Mouse (Mus musculus) stomach, embryonic 15.5 days (tissue): ENCODE results near the gene Polr1c. TPM values are rescaled to one million over a fixed set of nuclear protein-coding genes. Genes with fewer than 3 reads are reported as not detected.
A peak's percentile ranks its signal among the peaks of the same experiment; 100 is the strongest.

Source experiments
- ATAC-seq: fragments of 200-750 bp; cut with Nextera tagmentation; 2 replicates; pipeline ENCODE4 v1.8.0; 2017; ENCODE audit warnings: low read depth, moderate number of reproducible peaks, moderate TSS enrichment; ENCODE audit not compliant: insufficient read depth, low FRiP score
- H3K27ac ChIP-seq: fragments of 300-500 bp; sonication (generic); 2 replicates; pipeline ENCODE4 v1.5.1; 2015; ENCODE audit warnings: mild to moderate bottlenecking, inconsistent platforms
- H3K27me3 ChIP-seq: fragments of 300-500 bp; sonication (generic); replicated peaks from 2 replicates; pipeline ENCODE4 v1.6.1; 2015; ENCODE audit warnings: inconsistent platforms
- H3K36me3 ChIP-seq: fragments of 300-500 bp; sonication (generic); 2 replicates; pipeline ENCODE4 v1.6.1; 2015; ENCODE audit warnings: inconsistent platforms
- H3K4me1 ChIP-seq: fragments of 300-500 bp; sonication (generic); 2 replicates; pipeline ENCODE4 v1.6.1; 2015; ENCODE audit warnings: inconsistent platforms
- H3K4me2 ChIP-seq: fragments of 300-500 bp; sonication (generic); 2 replicates; pipeline ENCODE4 v1.6.1; 2015; ENCODE audit warnings: mild to moderate bottlenecking, inconsistent platforms
- H3K4me3 ChIP-seq: fragments of 300-500 bp; sonication (generic); replicated peaks from 2 replicates; pipeline ENCODE4 v1.5.1; 2015; ENCODE audit warnings: inconsistent platforms
- H3K9ac ChIP-seq: fragments of 300-500 bp; sonication (generic); 2 replicates; pipeline ENCODE4 v1.6.1; 2015; ENCODE audit warnings: inconsistent platforms
- H3K9me3 ChIP-seq: fragments of 300-500 bp; sonication (generic); 2 replicates; pipeline ENCODE4 v1.6.1; 2016; ENCODE audit warnings: inconsistent platforms
- WGBS: fragments of 180-500 bp; shearing (Covaris S2); methylation state at CpG from one replicate; pipeline ENCODE4 v1.1.7; 2015; 5-methylcytosine and 5-hydroxymethylcytosine counted together
- polyA plus RNA-seq: library from polyadenylated mRNA; unstranded; fragments of >200 nt; fragmentation: Nextera tagmentation; extraction: Ambion mirVana; gene quantifications from 2 replicates; pipeline ENCODE4 v1.2.1, GENCODE M21; 2015

Polr1c gene
- polyA plus RNA-seq, 1 experiment from 2014 or later = 77.4 TPM

GRCm38 (mm10) chr17:46275506-46275905, 27.7 kb upstream of the Polr1c start:
- no peak overlapping the region for H3K4me3 ChIP-seq
- ATAC-seq = no peak
- WGBS = 92% methylated on average over 10 of the region's 10 CpGs
- H3K4me1 ChIP-seq = peaks cover 1% of the 10 kb centered on the region; the same call in 1 of the 2 replicates
- H3K27ac ChIP-seq = no peak overlapping the region
- H3K4me2 ChIP-seq = no peak overlapping the region
- H3K9me3 ChIP-seq = no peaks in the 10 kb centered on the region
- 0 out of 2 replicates have a peak, but pooled peaks cover 35% of the 10 kb centered on the region for H3K36me3 ChIP-seq
- no peaks in the 10 kb centered on the region for H3K27me3 ChIP-seq
- no peak overlapping the region for H3K9ac ChIP-seq

- 90% methylated on average over 6 of the region's 6 CpGs for WGBS
- H3K27ac ChIP-seq = no peak overlapping the region
- no peak overlapping the region for H3K4me3 ChIP-seq
- H3K9ac ChIP-seq = no peak overlapping the region
- peaks cover 6% of the 10 kb centered on the region for H3K4me1 ChIP-seq
- no peaks in the 10 kb centered on the region for H3K9me3 ChIP-seq
- 0 out of 2 replicates have a peak, but pooled peaks cover 35% of the 10 kb centered on the region for H3K36me3 ChIP-seq
- no peak overlapping the region for H3K4me2 ChIP-seq
- no peak for ATAC-seq
- no peaks in the 10 kb centered on the region for H3K27me3 ChIP-seq
These were observed 27.2 kb upstream of the Polr1c start for GRCm38 (mm10) chr17:46275034-46275433.

- ATAC-seq = no peak
- Histone ChIP-seq H3K27me3 (no peaks in the 10 kb centered on the region), H3K9me3 (no peaks in the 10 kb centered on the region), H3K36me3 (0 out of 2 replicates have a peak, but pooled peaks cover 30% of the 10 kb centered on the region), H3K4me3 (no peak overlapping the region), H3K4me1 (peaks cover 12% of the 10 kb centered on the region), H3K9ac (no peak overlapping the region), H3K27ac (no peak overlapping the region), H3K4me2 (no peak overlapping the region)
- WGBS = 73% methylated on average over 6 of the region's 6 CpGs
These were observed 26.6 kb upstream of the Polr1c start for GRCm38 (mm10) chr17:46274465-46274864.

GRCm38 (mm10) chr17:46273803-46274236, 26.0 kb upstream of the Polr1c start:
- 63% methylated on average over 1 of the region's 1 CpGs for WGBS
- 0 out of 2 replicates have a peak, but pooled peaks cover 26% of the 10 kb centered on the region for H3K36me3 ChIP-seq
- ATAC-seq = no peak
- no peaks in the 10 kb centered on the region for H3K9me3 ChIP-seq
- no peak overlapping the region for H3K27ac ChIP-seq
- no peak overlapping the region for H3K4me3 ChIP-seq
- H3K4me2 ChIP-seq = no peak overlapping the region
- no peaks in the 10 kb centered on the region for H3K27me3 ChIP-seq
- H3K4me1 ChIP-seq = peaks cover 13% of the 10 kb centered on the region
- no peak overlapping the region for H3K9ac ChIP-seq

- no peaks in the 10 kb centered on the region for H3K9me3 ChIP-seq
- H3K27ac ChIP-seq = no peak overlapping the region
- H3K9ac ChIP-seq = no peak overlapping the region
- 85% methylated on average over 5 of the region's 5 CpGs for WGBS
- no peak overlapping the region for H3K4me3 ChIP-seq
- H3K36me3 ChIP-seq = 0 out of 2 replicates have a peak, but pooled peaks cover 20% of the 10 kb centered on the region
- no peaks in the 10 kb centered on the region for H3K27me3 ChIP-seq
- H3K4me2 ChIP-seq = no peak overlapping the region
- H3K4me1 ChIP-seq = peaks cover 13% of the 10 kb centered on the region
- no peak for ATAC-seq
These were observed 24.8 kb upstream of the Polr1c start for GRCm38 (mm10) chr17:46272675-46273074.

- no peak for ATAC-seq
- Histone ChIP-seq H3K4me2 (no peak overlapping the region), H3K4me1 (peaks cover 13% of the 10 kb centered on the region), H3K4me3 (no peak overlapping the region), H3K27me3 (no peaks in the 10 kb centered on the region), H3K9ac (no peak overlapping the region), H3K36me3 (0 out of 2 replicates have a peak, but pooled peaks cover 20% of the 10 kb centered on the region), H3K9me3 (no peaks in the 10 kb centered on the region), H3K27ac (no peak overlapping the region)
- 91% methylated on average over 2 of the region's 2 CpGs for WGBS
These were observed 24.2 kb upstream of the Polr1c start for GRCm38 (mm10) chr17:46272058-46272457.

GRCm38 (mm10) chr17:46269771-46270534, 22.1 kb upstream of the Polr1c start:
- WGBS = 67% methylated on average over 19 of the region's 19 CpGs
- ATAC-seq = no peak
- peak overlapping the region; percentile 48 for H3K27ac ChIP-seq
- H3K36me3 ChIP-seq = peaks cover 20% of the 10 kb centered on the region; the same call in 1 of the 2 replicates
- H3K4me1 ChIP-seq = peaks cover 22% of the 10 kb centered on the region
- H3K9me3 ChIP-seq = no peaks in the 10 kb centered on the region
- no peak overlapping the region for H3K4me2 ChIP-seq
- no peaks in the 10 kb centered on the region for H3K27me3 ChIP-seq
- no peak overlapping the region for H3K9ac ChIP-seq
- H3K4me3 ChIP-seq = no peak overlapping the region

GRCm38 (mm10) chr17:46268026-46268720, 20.3 kb upstream of the Polr1c start:
- Histone ChIP-seq H3K36me3 (peaks cover 24% of the 10 kb centered on the region), H3K9ac (no peak overlapping the region), H3K4me2 (no peak overlapping the region), H3K4me3 (no peak overlapping the region), H3K27ac (0 out of 2 replicates have a peak overlapping the region, but pooled peaks have one; percentile 6), H3K27me3 (no peaks in the 10 kb centered on the region), H3K4me1 (peaks cover 22% of the 10 kb centered on the region), H3K9me3 (no peaks in the 10 kb centered on the region)
- 65% methylated on average over 10 of the region's 10 CpGs for WGBS
- ATAC-seq = no peak; the same call in 1 of the 2 replicates

GRCm38 (mm10) chr17:46267511-46267910, 19.7 kb upstream of the Polr1c start:
- H3K27me3 ChIP-seq = no peaks in the 10 kb centered on the region
- H3K9ac ChIP-seq = no peak overlapping the region
- 79% methylated on average over 7 of the region's 7 CpGs for WGBS
- H3K4me2 ChIP-seq = no peak overlapping the region
- H3K36me3 ChIP-seq = peaks cover 31% of the 10 kb centered on the region
- H3K4me3 ChIP-seq = no peak overlapping the region
- H3K9me3 ChIP-seq = no peaks in the 10 kb centered on the region
- H3K4me1 ChIP-seq = peaks cover 22% of the 10 kb centered on the region
- H3K27ac ChIP-seq = no peak overlapping the region
- no peak for ATAC-seq

- H3K36me3 ChIP-seq = peaks cover 35% of the 10 kb centered on the region
- peaks cover 22% of the 10 kb centered on the region for H3K4me1 ChIP-seq
- WGBS = 49% methylated on average over 6 of the region's 6 CpGs
- H3K9ac ChIP-seq = no peak overlapping the region
- no peak overlapping the region for H3K4me3 ChIP-seq
- H3K27ac ChIP-seq = peak overlapping the region; percentile 70
- H3K27me3 ChIP-seq = no peaks in the 10 kb centered on the region
- no peaks in the 10 kb centered on the region for H3K9me3 ChIP-seq
- no peak for ATAC-seq
- no peak overlapping the region for H3K4me2 ChIP-seq
These were observed 19.1 kb upstream of the Polr1c start for GRCm38 (mm10) chr17:46266986-46267385.

- peak overlapping the region; percentile 70; the same call in 1 of the 2 replicates for H3K27ac ChIP-seq
- H3K27me3 ChIP-seq = no peaks in the 10 kb centered on the region
- no peak overlapping the region for H3K9ac ChIP-seq
- peaks cover 22% of the 10 kb centered on the region for H3K4me1 ChIP-seq
- no peaks in the 10 kb centered on the region for H3K9me3 ChIP-seq
- H3K4me3 ChIP-seq = no peak overlapping the region
- peaks cover 37% of the 10 kb centered on the region for H3K36me3 ChIP-seq
- 25% methylated on average over 14 of the region's 14 CpGs for WGBS
- peak; percentile 62 for ATAC-seq
- H3K4me2 ChIP-seq = no peak overlapping the region
These were observed 18.2 kb upstream of the Polr1c start for GRCm38 (mm10) chr17:46265918-46266618.
